Mouse (Mus musculus) cerebral cortex, adult 2 months (tissue): ENCODE data around the gene Rarg.

Experiments used
- WGBS: fragments of 180-500 bp; shearing (Covaris S2); methylation state at CpG from one replicate; pipeline ENCODE4 v1.1.7; 2018; 5-methylcytosine and 5-hydroxymethylcytosine counted together

Rarg gene

GRCm38 (mm10) chr15:102238543-102239259 is 18.6 kb downstream of the Rarg start:
- WGBS = 93% methylated on average over 14 of the region's 14 CpGs

- 48% methylated on average over 21 of the region's 21 CpGs for WGBS
These were observed 21.8 kb downstream of the Rarg start for GRCm38 (mm10) chr15:102235371-102236027.

GRCm38 (mm10) chr15:102233896-102234295 is 23.4 kb downstream of the Rarg start:
- WGBS = 52% methylated on average over 2 of the region's 2 CpGs

GRCm38 (mm10) chr15:102232764-102233163 is 24.6 kb downstream of the Rarg start:
- 91% methylated on average over 7 of the region's 7 CpGs for WGBS

- WGBS = 56% methylated on average over 6 of the region's 6 CpGs
These were observed 25.6 kb downstream of the Rarg start, which contains the start of gene Itgb7 for GRCm38 (mm10) chr15:102231748-102232147. TSS of gene Itgb7 (minus strand) at chr15:102231944.

- 81% methylated on average over 17 of the region's 17 CpGs for WGBS
These were observed 26.7 kb downstream of the Rarg start for GRCm38 (mm10) chr15:102230408-102231321.

GRCm38 (mm10) chr15:102225619-102226018 is 31.7 kb downstream of the Rarg start:
- 84% methylated on average over 6 of the region's 6 CpGs for WGBS

- 22% methylated on average over 21 of the region's 21 CpGs for WGBS
These were observed 32.2 kb downstream of the Rarg start for GRCm38 (mm10) chr15:102224992-102225617.

GRCm38 (mm10) chr15:102224186-102224991 is 32.9 kb downstream of the Rarg start:
- 4% methylated on average over 43 of the region's 43 CpGs for WGBS

- whole genome bisulfite sequencing = 33% methylated on average over 10 of the region's 10 CpGs
These were observed 34.9 kb downstream of the Rarg start for GRCm38 (mm10) chr15:102222386-102222785.

- WGBS = 45% methylated on average over 7 of the region's 7 CpGs
These were observed 40.0 kb downstream of the Rarg start for GRCm38 (mm10) chr15:102217325-102217724.

- WGBS = 82% methylated on average over 16 of the region's 16 CpGs
These were observed 40.7 kb downstream of the Rarg start for GRCm38 (mm10) chr15:102216459-102217228.

- WGBS = 84% methylated on average over 6 of the region's 6 CpGs
These were observed 41.7 kb downstream of the Rarg start for GRCm38 (mm10) chr15:102215624-102216023.

- 61% methylated on average over 2 of the region's 2 CpGs for WGBS
These were observed 43.2 kb downstream of the Rarg start for GRCm38 (mm10) chr15:102214132-102214531.

GRCm38 (mm10) chr15:102211895-102212294 is 45.4 kb downstream of the Rarg start:
- 77% methylated on average over 6 of the region's 6 CpGs for WGBS

- 90% methylated on average over 4 of the region's 4 CpGs for WGBS
These were observed 46.5 kb downstream of the Rarg start for GRCm38 (mm10) chr15:102210816-102211215.

GRCm38 (mm10) chr15:102209114-102209513 is 48.2 kb downstream of the Rarg start:
- WGBS = 90% methylated on average over 8 of the region's 8 CpGs

GRCm38 (mm10) chr15:102208092-102208561 is 49.2 kb downstream of the Rarg start:
- WGBS = 83% methylated on average over 9 of the region's 9 CpGs

- 53% methylated on average over 3 of the region's 3 CpGs for WGBS
These were observed 50.0 kb downstream of the Rarg start for GRCm38 (mm10) chr15:102207351-102207750.

GRCm38 (mm10) chr15:102205779-102206178 is 51.5 kb downstream of the Rarg start:
- WGBS = 14% methylated on average over 8 of the region's 8 CpGs
